Mouse (Mus musculus) urinary bladder, postnatal 25 days (tissue): ENCODE measurements around the gene Lims1.

Source experiments
- DNase-seq: peaks from one replicate; pipeline ENCODE4 v3.0.0; 2022; ENCODE audit warnings: low spot score

Gene Lims1

GRCm38 (mm10) chr10:58383761-58384160, 60.5 kb downstream of the Lims1 start:
- no peak for DNase-seq

GRCm38 (mm10) chr10:58385629-58386028, 62.4 kb downstream of the Lims1 start:
- no peak for DNase-seq

- DNase-seq = no peak
These were observed 63.7 kb downstream of the Lims1 start for GRCm38 (mm10) chr10:58386997-58387396.

- no peak for DNase-seq
These were observed 65.4 kb downstream of the Lims1 start for GRCm38 (mm10) chr10:58388648-58389047.

DNA sequence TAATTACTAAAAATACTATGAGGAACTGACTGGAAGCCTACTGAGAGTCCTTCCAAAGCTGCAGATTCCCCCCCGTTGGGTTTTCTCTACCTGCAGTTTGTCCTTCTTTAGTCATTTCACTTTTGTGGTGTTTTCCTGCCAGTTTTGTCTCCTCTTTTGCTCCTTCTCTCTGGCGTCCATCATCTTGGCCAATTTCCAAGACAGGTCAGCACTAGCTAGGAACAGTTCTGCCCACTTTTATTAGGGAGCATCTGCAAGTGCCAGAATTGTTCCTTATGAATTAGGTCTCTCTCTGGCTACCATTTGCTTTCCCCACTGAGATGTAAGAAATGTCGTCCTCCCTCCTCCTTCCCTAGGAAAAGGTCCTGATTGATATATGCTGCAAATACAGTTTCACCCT, 65.9 kb downstream of the Lims1 start:
- DNase-seq = no peak

DNA sequence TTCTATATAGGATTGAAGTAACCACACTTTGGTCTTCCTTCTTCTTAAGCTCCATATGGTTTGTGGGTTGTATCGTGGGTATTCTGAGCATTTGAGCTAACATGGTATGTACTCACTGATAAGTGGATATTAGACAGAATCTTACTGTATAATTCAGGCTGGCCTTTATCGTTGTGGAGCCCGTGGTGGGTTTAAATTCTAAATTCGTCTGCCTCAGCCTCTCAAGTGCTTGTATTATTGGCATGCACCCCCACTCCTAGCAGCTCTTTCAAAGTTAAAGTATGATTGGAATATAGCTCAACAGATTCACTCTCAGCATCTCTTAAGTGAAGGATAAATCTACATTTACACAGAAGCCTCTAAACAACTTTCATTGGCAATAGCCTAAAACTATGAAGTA, 69.2 kb downstream of the Lims1 start:
- no peak for DNase-seq

DNA sequence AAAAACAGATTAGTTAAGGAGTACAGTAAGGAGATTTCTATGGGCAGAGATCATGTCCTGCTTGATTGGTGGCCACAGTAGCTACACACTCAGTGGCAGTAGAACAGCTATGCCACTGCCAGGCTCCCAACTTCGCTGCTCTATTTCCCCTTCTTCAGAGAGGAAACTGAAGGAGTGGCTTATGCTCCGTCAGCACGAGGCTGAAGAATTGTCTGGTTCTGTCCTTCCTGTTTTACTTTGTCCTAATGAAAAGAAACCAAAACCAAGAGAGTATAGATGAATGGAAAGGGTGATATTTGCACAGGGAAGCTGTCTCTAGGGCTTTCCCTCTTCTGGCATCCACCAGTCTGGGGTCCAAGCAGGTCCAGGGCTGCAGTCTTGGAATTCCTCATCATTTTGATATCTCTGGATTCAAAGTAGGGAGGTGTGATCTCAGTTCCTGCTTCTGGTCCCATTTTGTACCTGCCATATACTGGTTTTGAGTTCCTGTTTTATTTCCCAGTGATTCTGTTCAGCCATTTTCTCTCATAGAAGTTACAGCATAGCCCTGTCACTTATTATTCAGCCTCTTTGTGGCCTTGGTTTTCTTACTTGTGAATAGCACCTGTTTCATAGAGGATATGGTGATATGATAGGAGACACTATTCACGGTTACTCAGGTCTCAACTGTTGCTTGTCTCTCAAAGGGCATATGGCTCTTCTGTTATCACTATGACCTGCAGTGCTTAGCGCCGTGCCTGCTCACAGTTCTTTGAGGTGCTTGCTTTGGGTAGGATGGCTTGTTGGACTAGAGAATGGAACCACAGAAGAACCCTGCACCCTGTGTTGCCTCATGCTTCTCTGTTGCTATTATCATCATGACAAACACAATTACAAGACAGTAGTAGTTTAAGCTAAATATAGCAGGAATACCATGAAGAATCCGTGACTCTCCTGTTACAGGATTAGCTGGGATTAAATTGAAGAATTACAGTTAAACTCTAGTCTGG, 70.1 kb downstream of the Lims1 start:
- no peak for DNase-seq

- DNase-seq = no peak
These were observed 70.9 kb downstream of the Lims1 start for GRCm38 (mm10) chr10:58394170-58394569.

DNA sequence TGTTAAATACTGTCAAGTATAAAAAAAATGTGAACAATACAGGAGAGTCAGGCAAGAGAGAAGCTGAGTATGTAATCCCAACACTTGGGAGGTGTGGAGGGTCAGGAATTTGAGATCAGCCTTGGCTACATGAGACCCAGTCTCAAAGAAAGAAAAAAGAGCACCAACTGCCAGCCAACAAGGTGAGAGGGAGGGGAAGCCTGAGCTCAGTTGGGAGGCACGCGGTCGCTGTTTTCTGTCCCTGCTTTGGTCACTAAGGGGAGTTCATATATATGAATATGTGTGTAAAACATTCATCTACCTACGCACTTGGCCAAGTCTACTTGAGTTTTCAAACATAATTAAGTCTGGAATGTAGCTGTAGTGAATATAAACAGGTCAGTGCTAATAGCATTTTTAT, 72.0 kb downstream of the Lims1 start:
- no peak for DNase-seq

DNA sequence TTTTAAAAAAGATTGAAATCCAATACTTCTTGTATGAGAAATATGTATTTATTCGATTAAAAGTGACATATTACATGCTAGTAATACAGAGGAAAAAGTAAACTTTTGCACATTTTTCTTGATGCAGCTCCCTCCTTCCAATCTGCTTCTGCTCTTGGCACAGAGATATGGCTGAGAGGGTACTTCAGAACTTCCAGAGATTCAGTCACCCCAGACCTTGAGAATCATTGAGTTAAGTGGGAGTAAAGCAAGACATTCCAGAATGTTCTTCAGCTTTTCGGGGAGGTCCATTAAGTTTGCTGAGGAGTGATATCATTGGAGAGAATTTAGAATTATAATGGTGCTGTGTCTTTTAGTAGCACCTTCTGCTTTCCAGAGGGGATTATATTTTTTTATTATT, 72.5 kb downstream of the Lims1 start:
- no peak for DNase-seq

DNA sequence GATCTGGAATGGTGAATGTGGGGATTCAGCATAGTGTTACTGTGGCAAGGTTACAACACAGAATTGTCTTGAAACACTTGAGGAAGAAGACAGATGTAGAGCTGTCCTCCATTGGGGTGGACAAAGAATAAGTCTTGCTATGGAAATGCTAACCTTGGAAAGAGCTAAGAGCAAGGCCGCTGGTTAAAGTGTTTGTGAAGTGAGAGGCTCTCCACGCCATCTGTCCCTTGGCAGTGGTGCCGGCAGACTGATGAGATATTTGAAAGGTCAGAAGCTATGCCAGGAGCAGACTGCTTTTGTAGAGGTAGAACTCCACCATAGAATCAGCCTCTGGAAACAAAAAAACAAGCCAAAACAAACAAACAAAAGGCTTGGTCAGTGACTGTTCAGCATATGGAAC, 73.3 kb downstream of the Lims1 start:
- no peak for DNase-seq

GRCm38 (mm10) chr10:58398941-58399340, 75.7 kb downstream of the Lims1 start:
- no peak for DNase-seq

DNA sequence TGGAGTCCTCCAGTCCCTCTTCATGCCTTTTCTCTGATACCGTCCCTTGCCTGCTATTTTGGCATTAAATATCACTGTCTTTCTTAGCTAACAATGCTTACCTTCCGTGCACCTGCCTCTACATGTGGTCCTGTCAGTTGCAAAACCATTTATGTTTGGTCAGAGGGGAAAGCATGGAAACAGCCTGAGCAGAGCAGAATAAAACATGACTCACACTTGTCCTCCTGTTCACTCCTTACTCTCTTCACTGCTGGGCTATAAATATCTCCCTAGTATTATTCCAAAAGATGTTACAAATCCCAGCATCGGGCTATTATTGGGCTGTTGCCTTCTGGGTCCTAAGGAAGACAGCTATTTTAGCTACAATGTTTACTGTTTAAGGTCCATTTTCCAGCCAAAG, 78.6 kb downstream of the Lims1 start:
- no peak for DNase-seq

DNA sequence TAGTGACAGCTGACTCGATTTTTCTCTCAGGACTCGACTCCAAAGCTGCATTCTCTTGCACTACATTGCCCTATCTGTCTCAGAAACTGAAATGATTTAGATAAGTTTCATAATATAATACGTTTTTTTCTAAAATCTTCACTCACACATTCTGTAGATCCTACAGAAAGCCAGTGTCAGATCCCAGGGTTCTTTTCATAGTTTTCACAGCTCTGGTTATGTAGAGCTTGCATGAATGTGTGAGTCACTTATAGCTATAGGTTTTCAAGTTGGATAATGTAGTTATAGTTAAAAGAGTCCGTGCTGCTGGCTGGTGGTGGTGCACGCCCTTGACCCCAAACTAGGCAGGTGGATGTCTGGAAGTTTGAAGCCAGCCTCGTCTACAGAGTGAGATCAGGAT, 81.4 kb downstream of the Lims1 start:
- DNase-seq = no peak

DNA sequence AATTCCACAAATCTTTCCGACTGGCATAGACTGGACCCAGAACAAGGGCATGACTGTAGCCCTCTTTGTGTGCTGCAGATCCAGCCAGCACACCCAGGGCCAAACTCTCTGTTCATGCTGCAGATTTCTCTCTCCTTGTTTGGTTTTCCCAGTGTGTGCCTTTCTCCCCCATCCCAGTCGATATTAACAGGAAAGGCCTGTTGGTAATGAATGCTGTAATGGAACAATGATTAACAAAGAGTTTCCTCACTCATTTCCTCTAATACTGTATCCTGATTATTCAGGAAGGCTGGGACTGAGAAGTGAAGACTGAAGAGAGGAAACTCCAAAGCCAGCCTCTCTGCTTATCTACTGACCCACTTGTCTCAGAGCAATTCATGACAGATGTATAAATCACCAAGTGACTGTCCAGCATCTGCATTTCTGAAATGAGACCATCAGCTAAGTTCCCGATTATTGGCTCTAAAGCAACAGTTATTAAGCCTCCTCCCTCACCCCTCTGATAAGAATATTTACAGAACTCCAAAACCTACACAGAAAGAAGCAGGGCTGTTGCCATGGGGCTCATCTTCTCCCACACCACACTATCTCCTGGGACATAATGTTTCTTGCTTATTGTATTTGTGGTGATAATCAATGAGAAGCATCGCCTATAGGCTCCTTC, 82.2 kb downstream of the Lims1 start:
- no peak for DNase-seq

DNA sequence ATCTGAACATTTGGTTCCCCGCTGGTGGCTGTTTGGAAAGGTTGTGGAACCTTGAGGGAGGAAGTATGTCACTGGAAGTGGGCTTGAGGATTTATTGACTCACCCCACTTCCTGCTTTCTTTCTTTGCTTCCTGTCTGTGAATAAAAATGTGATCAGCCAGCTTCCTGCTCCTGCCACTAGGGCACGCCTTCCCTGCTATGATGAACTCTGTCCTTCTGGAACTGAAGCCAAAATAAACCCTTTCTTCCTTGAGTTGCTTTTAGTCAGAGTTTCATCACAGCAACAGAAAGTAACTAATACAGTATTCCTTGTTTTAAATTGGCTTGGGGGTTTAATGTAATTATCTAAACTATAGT, 82.7 kb downstream of the Lims1 start:
- no peak for DNase-seq

DNA sequence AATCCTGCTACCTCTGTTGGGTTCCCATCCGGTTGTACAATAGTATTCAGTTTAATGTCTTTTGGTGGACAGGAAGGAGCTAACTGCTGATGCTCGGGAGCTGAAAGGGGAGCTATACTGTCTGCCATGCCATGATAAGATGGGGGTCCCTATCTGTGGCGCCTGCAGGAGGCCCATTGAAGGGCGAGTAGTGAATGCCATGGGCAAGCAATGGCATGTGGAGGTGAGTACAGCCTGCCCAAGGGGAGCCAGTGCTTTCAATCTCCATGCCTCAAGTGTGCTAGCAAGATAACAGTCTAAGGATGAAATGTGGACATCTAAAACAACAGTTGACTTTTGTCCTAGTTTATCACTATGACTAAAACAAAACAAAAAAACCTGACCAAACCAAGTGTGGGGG, 89.1 kb downstream of the Lims1 start:
- DNase-seq = no peak

DNA sequence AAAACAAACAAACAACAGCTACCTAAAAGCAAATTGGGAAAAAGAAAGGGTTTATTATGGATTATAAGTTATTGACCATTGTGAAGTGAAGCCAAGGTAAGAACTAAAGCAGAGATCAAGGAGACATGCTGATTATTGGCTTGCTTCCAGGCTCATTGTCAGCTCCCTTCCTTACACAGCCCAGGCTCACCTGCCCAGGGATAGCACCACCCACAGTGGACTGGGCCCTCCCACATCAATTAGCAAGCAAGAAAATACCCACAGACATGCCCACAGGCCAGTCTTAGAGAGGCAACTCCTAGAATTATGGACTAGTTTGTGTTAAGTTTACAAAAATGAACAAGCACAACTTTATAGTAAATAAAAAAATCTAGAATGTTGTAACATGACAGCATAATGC, 89.6 kb downstream of the Lims1 start:
- no peak for DNase-seq

DNA sequence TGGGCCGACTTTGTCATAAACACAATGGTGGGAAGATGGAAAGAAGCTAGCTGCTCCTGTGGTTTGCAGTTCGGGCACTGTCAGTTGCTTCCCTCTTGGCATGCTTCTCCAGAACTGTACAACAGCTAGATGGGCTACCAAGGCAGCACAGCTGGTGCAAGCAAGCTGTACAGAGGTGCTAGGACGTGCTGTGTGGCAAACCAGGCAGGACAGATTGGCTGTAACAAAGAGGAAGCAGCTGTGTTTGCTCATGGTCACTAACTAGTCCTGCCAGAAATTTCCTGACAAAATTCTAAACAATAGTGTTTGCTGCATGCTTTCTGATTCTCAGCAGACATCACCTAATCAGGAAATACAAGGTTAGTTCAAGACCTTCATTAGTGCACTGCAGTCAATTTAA, 93.4 kb downstream of the Lims1 start:
- no peak for DNase-seq

DNA sequence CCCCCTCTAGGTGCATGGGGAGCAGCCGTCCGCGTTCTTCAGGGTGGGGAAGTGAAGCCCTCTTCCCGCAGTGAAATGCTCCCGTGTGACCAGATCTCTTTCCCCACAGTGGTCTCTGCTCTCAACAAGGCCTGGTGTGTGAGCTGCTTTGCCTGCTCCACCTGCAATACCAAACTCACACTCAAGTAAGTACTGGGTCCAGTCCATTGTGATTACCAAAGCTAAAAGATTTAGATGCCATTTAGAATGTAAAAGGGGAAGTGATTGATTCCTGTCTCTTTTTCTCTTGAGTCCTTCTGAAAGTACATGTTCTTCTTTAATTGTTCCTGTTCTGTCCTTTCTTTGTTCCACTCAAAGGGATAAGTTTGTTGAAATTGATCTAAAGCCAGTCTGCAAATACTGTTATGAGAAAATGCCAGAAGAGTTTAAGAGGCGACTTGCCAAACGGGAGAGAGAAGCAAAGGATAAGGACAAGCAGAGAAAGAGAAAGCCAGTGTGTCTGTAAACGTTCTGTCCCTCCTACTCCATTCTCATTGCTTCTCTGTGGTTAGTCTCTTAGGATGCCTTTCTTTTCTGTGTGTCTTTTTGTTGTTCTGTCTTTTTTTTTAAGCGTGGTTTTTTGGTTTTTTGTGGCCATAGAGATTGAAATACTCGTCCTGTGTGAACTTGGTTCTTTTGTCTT, 95.2 kb downstream of the Lims1 start:
- DNase-seq = no peak

DNA sequence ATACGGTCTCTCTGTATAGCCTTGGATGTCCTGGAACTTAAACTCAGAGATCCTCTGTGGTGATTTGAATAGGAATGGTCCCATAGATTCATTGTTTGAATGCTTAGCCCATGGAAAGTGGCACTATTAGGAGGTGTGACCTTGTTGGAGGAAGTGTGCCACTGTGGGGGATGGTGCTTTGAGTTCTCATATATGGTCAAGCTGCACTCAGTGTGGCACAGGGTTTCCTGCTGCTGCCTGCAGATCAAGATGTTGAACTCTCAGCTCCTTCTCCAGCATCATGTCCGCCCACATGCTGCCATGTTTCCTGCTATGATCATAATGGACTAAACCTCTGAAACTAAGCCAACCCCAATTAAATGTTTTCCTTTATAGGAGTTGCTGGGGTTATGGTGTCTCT, 104.7 kb downstream of the Lims1 start:
- no peak for DNase-seq

DNA sequence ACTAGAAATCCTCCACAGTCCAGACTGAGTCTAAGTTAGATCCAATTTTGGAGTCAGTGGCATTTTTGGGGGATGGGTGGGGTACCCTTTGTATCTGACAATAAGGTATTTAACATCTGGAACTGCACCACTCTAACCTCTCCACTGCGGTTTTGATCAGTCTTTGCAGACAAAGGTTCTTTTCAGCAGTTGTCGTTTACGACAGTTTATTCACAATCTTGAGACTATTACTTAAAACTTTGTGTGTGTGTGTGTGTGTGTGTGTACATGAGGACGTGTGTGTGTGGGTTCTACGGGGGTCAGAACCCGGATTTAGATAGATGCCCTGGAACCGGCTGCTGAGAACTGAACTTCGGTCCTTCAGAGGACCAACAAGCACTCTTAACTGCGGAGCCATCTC, 122.6 kb downstream of the Lims1 start:
- DNase-seq = no peak
